ENCODE assay signal across 8 mouse cellular contexts in the genomic region with DNA sequence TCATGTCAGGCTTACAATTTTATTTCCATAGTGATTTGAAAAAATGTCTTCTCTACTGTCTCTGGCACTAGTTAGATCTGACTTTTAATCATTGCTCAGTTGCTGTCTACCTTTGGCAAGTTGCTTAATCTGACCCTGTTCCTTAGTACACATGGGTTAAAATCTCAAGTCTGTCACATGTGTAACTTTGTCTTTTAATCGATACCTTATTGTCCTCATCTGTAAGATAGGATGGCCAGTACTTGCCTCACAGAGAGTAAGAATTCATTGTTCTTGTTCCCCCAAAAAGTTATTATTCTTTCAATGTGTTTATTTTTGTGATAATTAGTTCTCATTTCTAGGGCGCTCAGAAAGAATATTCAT. TPM values are rescaled to one million over a fixed set of nuclear protein-coding genes. Genes with fewer than 3 reads are reported as not detected.
A peak's percentile ranks its signal among the peaks of the same experiment; 100 is the strongest.
DNase-seq lines count a peak whose midpoint lies in the region; ATAC-seq and TF ChIP-seq lines count a peak whose summit lies in the region.

No protein-coding gene starts in this region.

- H3K4me1 ChIP-seq in heart, embryonic 15.5 days (replicated peaks): peaks cover 33% of the 10 kb centered on the region
- peaks cover 14 to 15% of the 10 kb centered on the region in 2 experiments for H3K4me1 ChIP-seq in MEL (ENCODE audit: control insufficient read depth in 1 of 2, insufficient read depth in 2 of 2, low read length in 2 of 2)
- H3K4me1 ChIP-seq in hindbrain, embryonic 11.5 days (replicated peaks; ENCODE audit: control insufficient read depth, insufficient read depth, low read length): no peaks in the 10 kb centered on the region
- peaks cover 11% of the 10 kb centered on the region for H3K4me1 ChIP-seq in midbrain, embryonic 11.5 days (ENCODE audit: control insufficient read depth, insufficient read depth, low read length)

- peak overlapping the region; percentile 70 for H3K4me2 ChIP-seq in heart, embryonic 15.5 days
- H3K4me2 ChIP-seq in hindbrain, embryonic 11.5 days (replicated peaks; ENCODE audit: low read depth, low read length): peak overlapping the region; percentile 63
- H3K4me2 ChIP-seq in midbrain, embryonic 11.5 days: peak overlapping the region; percentile 63

- peak overlapping the region; percentile 63 for H3K9ac ChIP-seq in heart, embryonic 15.5 days
- peak overlapping the region; percentile 94 for H3K9ac ChIP-seq in MEL (ENCODE audit: control insufficient read depth, low read depth, low read length, poor library complexity, severe bottlenecking)
- peak overlapping the region; percentile 82 for H3K9ac ChIP-seq in hindbrain, embryonic 11.5 days (ENCODE audit: low read depth, low read length)
- peak overlapping the region; percentile 83; the same call in 1 of the 2 replicates for H3K9ac ChIP-seq in midbrain, embryonic 11.5 days (ENCODE audit: low read length)

- no peak; a peak in 1 of 4 replicates for TF ChIP-seq EP300 in MEL (IDR thresholded peaks at IDR 0.05; ENCODE audit: low read depth in 1 of 2, low read length in 2 of 2)

- no peaks in the 10 kb centered on the region for H3K27me3 ChIP-seq in heart, embryonic 15.5 days
- H3K27me3 ChIP-seq in MEL (ENCODE audit: control insufficient read depth in 1 of 2, insufficient read depth in 2 of 2, low read length in 2 of 2): no peaks in the 10 kb centered on the region
- H3K27me3 ChIP-seq in hindbrain, embryonic 11.5 days (ENCODE audit: control insufficient read depth, insufficient read depth, low read length): no peaks in the 10 kb centered on the region
- H3K27me3 ChIP-seq in midbrain, embryonic 11.5 days (ENCODE audit: control insufficient read depth, insufficient read depth, low read length): no peaks in the 10 kb centered on the region

- TF ChIP-seq CTCF in MEL (IDR thresholded peaks at IDR 0.05 in 2 of 3, conservative IDR thresholded peaks at IDR 0.05 in 1 of 3; ENCODE audit: control insufficient read depth in 1 of 3, insufficient read depth in 1 of 3, low read depth in 2 of 3, low read length in 3 of 3, poor library complexity in 1 of 3, severe bottlenecking in 1 of 3): no peak

- DNase-seq in heart, postnatal 14 days: no peak
- DNase-seq in MEL (ENCODE audit: low read depth, low spot score): no peak
- no peak for DNase-seq in hindbrain, embryonic 11.5 days (ENCODE audit: low spot score)
- no peak for DNase-seq in midbrain, embryonic 11.5 days (ENCODE audit: low spot score, missing footprints)
- DNase-seq in right cerebral cortex, postnatal 14 days: no peak
- no peak for DNase-seq in retina, postnatal 1 day
- no peak for DNase-seq in layer of hippocampus, adult 11-12 months (ENCODE audit: low spot score)

- no peaks in the 10 kb centered on the region for H3K36me3 ChIP-seq in heart, embryonic 15.5 days
- peaks cover 0 to 31% of the 10 kb centered on the region in 2 experiments; a peak in 2 of 4 replicates for H3K36me3 ChIP-seq in MEL (ENCODE audit: control insufficient read depth in 1 of 2, insufficient read depth in 2 of 2, low read length in 2 of 2)
- H3K36me3 ChIP-seq in hindbrain, embryonic 11.5 days (ENCODE audit: control insufficient read depth, insufficient read depth, low read length): no peaks in the 10 kb centered on the region
- H3K36me3 ChIP-seq in midbrain, embryonic 11.5 days (ENCODE audit: control insufficient read depth, insufficient read depth, low read length): no peaks in the 10 kb centered on the region

- H3K4me3 ChIP-seq in heart, embryonic 15.5 days: peak overlapping the region; percentile 62
- H3K4me3 ChIP-seq in MEL (ENCODE audit: control insufficient read depth in 1 of 2, insufficient read depth in 1 of 2, low read depth in 2 of 2, low read length in 2 of 2): peak overlapping the region; percentile 72 to 86
- peak overlapping the region; percentile 80 for H3K4me3 ChIP-seq in hindbrain, embryonic 11.5 days (ENCODE audit: low read depth, low read length)
- peak overlapping the region; percentile 80 for H3K4me3 ChIP-seq in midbrain, embryonic 11.5 days (ENCODE audit: low read depth, low read length)

- ATAC-seq in heart, embryonic 15.5 days (replicated peaks; ENCODE audit: insufficient number of reproducible peaks, insufficient read depth, low FRiP score, low read depth): no peak
- ATAC-seq in hindbrain, embryonic 11.5 days (ENCODE audit: low FRiP score): no peak
- ATAC-seq in midbrain, embryonic 11.5 days (ENCODE audit: low FRiP score): no peak

- peaks cover 39% of the 10 kb centered on the region for H3K79me2 ChIP-seq in MEL (ENCODE audit: control insufficient read depth, insufficient read depth, low read length, poor library complexity)

- no peaks in the 10 kb centered on the region for H3K9me3 ChIP-seq in heart, embryonic 15.5 days (replicated peaks)
- no peaks in the 10 kb centered on the region for H3K9me3 ChIP-seq in MEL (replicated peaks; ENCODE audit: insufficient read depth, low read length)
- H3K9me3 ChIP-seq in hindbrain, embryonic 11.5 days (ENCODE audit: control insufficient read depth, low read length): no peaks in the 10 kb centered on the region
- H3K9me3 ChIP-seq in midbrain, embryonic 11.5 days (ENCODE audit: control insufficient read depth, low read length): no peaks in the 10 kb centered on the region

- no peak for TF ChIP-seq RAD21 in MEL (IDR thresholded peaks at IDR 0.05; ENCODE audit: low read depth, low read length)

- intact Hi-C loops in heart, postnatal 14 days (cut with DNase I): loop anchor here (5.0 to 10.0 kb wide), 2 partner anchors 80 to 173 kb away; a partner anchor contains a TSS

- peak overlapping the region; percentile 92 for H3K27ac ChIP-seq in heart, embryonic 15.5 days
- peak overlapping the region; percentile 97 for H3K27ac ChIP-seq in MEL (ENCODE audit: control insufficient read depth, low read depth, low read length)
- H3K27ac ChIP-seq in hindbrain, embryonic 11.5 days (ENCODE audit: low read depth, low read length): peak overlapping the region; percentile 95
- peak overlapping the region; percentile 90 for H3K27ac ChIP-seq in midbrain, embryonic 11.5 days (ENCODE audit: low read depth, low read length)

- TF ChIP-seq POLR2A in MEL (IDR thresholded peaks at IDR 0.05; ENCODE audit: control insufficient read depth in 1 of 2, insufficient read depth in 1 of 2, low read depth in 1 of 2, low read length in 2 of 2, poor library complexity in 1 of 2): no peak

- 37% methylated on average over 2 of the region's 2 CpGs for WGBS in heart, embryonic 15.5 days
- whole genome bisulfite sequencing in hindbrain, embryonic 11.5 days: 43% methylated on average over 2 of the region's 2 CpGs
- WGBS in midbrain, embryonic 11.5 days: 40% methylated on average over 2 of the region's 2 CpGs

TF ChIP-seq in MEL, 35 proteins besides CTCF, POLR2A, EP300 and RAD21 (continues in another document):
- TF ChIP-seq ELF1 (IDR thresholded peaks at IDR 0.05; ENCODE audit: low read depth, low read length) (no peak), MAFK (IDR thresholded peaks at IDR 0.05; ENCODE audit: borderline replicate concordance, low read depth, low read length) (0 out of 2 replicates have a peak, but pooled peaks have one; percentile 10), MAX (IDR thresholded peaks at IDR 0.05; ENCODE audit: low read length) (peak; percentile 73)

RNA-seq across cellular contexts. Expression of a gene that starts 1.0 kb away (rescaled TPM):
- 7.1 and 9.5 TPM in 2 replicates for polyA plus RNA-seq in heart, embryonic 15.5 days (2015; fragmentation: Nextera tagmentation; extraction: Ambion mirVana)
- 10 to 100 TPM; 47.2 to 52.9 TPM for total RNA-seq in heart, postnatal 14 days (2021)
- total RNA-seq in MEL (2012; rRNA removed): 9.1 and 12.3 TPM in 2 replicates
- 10 to 100 TPM in 1 of 2 experiments, not detected in 1; 37.6 TPM for polyA plus RNA-seq in MEL (2012; ENCODE audit: insufficient read depth in 1 of 2, insufficient read length in 2 of 2, low read depth in 1 of 2, low replicate concordance in 2 of 2, missing spikeins in 1 of 2)
- 13.6 and 26.0 TPM in 2 replicates for polyA plus RNA-seq in hindbrain, embryonic 11.5 days (2014; fragmentation: Nextera tagmentation; extraction: Ambion mirVana)
- 10.4 TPM in 2 replicates for polyA plus RNA-seq in midbrain, embryonic 11.5 days (2014; fragmentation: Nextera tagmentation; extraction: Ambion mirVana)

RNA-seq across cellular contexts. Expression of a gene that starts 27.0 kb away (rescaled TPM):
- polyA plus RNA-seq in heart, embryonic 15.5 days (2015; fragmentation: Nextera tagmentation; extraction: Ambion mirVana): 4.6 and 6.9 TPM in 2 replicates
- total RNA-seq in heart, postnatal 14 days (2021): 10 to 100 TPM; 21.1 to 23.6 TPM
- 10.3 and 11.6 TPM in 2 replicates for total RNA-seq in MEL (2012; rRNA removed)
- 10 to 100 TPM in 1 of 2 experiments, not detected in 1; 27.1 TPM for polyA plus RNA-seq in MEL (2012; ENCODE audit: insufficient read depth in 1 of 2, insufficient read length in 2 of 2, low read depth in 1 of 2, low replicate concordance in 2 of 2, missing spikeins in 1 of 2)
- polyA plus RNA-seq in hindbrain, embryonic 11.5 days (2014; fragmentation: Nextera tagmentation; extraction: Ambion mirVana): 3.8 and 4.5 TPM in 2 replicates
- 3.8 and 4.0 TPM in 2 replicates for polyA plus RNA-seq in midbrain, embryonic 11.5 days (2014; fragmentation: Nextera tagmentation; extraction: Ambion mirVana)

RNA-seq across cellular contexts. Expression of a gene that starts 38.0 kb away (rescaled TPM):
- polyA plus RNA-seq in heart, embryonic 15.5 days (2015; fragmentation: Nextera tagmentation; extraction: Ambion mirVana): 10.8 and 15.9 TPM in 2 replicates
- total RNA-seq in heart, postnatal 14 days (2021): 10 to 100 TPM; 19.5 to 21.7 TPM
- total RNA-seq in MEL (2012; rRNA removed): 7.1 and 7.6 TPM in 2 replicates
- 10 to 100 TPM in 1 of 2 experiments, not detected in 1; 66.9 TPM for polyA plus RNA-seq in MEL (2012; ENCODE audit: insufficient read depth in 1 of 2, insufficient read length in 2 of 2, low read depth in 1 of 2, low replicate concordance in 2 of 2, missing spikeins in 1 of 2)
- 9.8 and 10.6 TPM in 2 replicates for polyA plus RNA-seq in hindbrain, embryonic 11.5 days (2014; fragmentation: Nextera tagmentation; extraction: Ambion mirVana)
- 8.0 and 9.0 TPM in 2 replicates for polyA plus RNA-seq in midbrain, embryonic 11.5 days (2014; fragmentation: Nextera tagmentation; extraction: Ambion mirVana)

RNA-seq across cellular contexts. Expression of a gene that starts 44.0 kb away (rescaled TPM):
- 76.0 and 86.2 TPM in 2 replicates for polyA plus RNA-seq in heart, embryonic 15.5 days (2015; fragmentation: Nextera tagmentation; extraction: Ambion mirVana)
- 10 to 100 TPM; 94.0 to 95.4 TPM for total RNA-seq in heart, postnatal 14 days (2021)
- total RNA-seq in MEL (2012; rRNA removed): 47.2 and 58.5 TPM in 2 replicates
- polyA plus RNA-seq in MEL (2012; ENCODE audit: insufficient read depth in 1 of 2, insufficient read length in 2 of 2, low read depth in 1 of 2, low replicate concordance in 2 of 2, missing spikeins in 1 of 2): 10 to 100 TPM; 61.7 to 80.5 TPM
- 49.1 and 55.3 TPM in 2 replicates for polyA plus RNA-seq in hindbrain, embryonic 11.5 days (2014; fragmentation: Nextera tagmentation; extraction: Ambion mirVana)
- polyA plus RNA-seq in midbrain, embryonic 11.5 days (2014; fragmentation: Nextera tagmentation; extraction: Ambion mirVana): 58.7 and 59.4 TPM in 2 replicates

RNA-seq across cellular contexts. Expression of a gene that starts 48.7 kb away (rescaled TPM):
- polyA plus RNA-seq in heart, embryonic 15.5 days (2015; fragmentation: Nextera tagmentation; extraction: Ambion mirVana): 2.2 and 3.0 TPM in 2 replicates
- total RNA-seq in heart, postnatal 14 days (2021): not detected
- total RNA-seq in MEL (2012; rRNA removed): 0.08 TPM in 1 of 2 replicates, not detected in the other
- polyA plus RNA-seq in MEL (2012; ENCODE audit: insufficient read depth in 1 of 2, insufficient read length in 2 of 2, low read depth in 1 of 2, low replicate concordance in 2 of 2, missing spikeins in 1 of 2): under 1 TPM in 1 of 2 experiments, not detected in 1; 0.07 TPM
- 4.5 and 4.9 TPM in 2 replicates for polyA plus RNA-seq in hindbrain, embryonic 11.5 days (2014; fragmentation: Nextera tagmentation; extraction: Ambion mirVana)
- polyA plus RNA-seq in midbrain, embryonic 11.5 days (2014; fragmentation: Nextera tagmentation; extraction: Ambion mirVana): 3.2 and 4.3 TPM in 2 replicates
